Mouse (Mus musculus): Measurements from ENCODE around the gene Slc7a7. TPM values are rescaled to one million over a fixed set of nuclear protein-coding genes. Genes with fewer than 3 reads are reported as not detected.

Gene Slc7a7
- polyA plus RNA-seq, 1 experiment, result 7.0 TPM

DNA sequence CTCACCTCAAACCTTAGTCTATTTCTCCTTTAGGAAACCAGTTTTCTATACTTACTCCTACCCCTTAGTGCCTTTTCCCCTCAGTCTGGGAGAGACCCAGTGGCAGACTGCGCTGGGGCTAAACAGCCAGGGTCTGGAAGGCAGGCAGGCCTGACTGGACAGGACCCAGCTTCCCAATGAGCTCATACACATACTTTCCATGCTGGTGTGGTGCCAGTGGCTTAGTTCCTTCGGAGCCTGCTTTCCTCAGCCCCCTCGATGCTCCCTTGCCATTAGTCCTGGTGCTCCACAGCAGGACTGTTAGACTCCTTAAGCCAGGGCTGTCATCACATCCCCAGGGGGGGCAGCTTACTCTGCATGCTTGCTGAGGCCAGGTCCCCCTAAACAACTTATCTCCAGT, 27.9 kb upstream of the Slc7a7 start:
- peaks cover 27% of the 10 kb centered on the region for H3K4me1 ChIP-seq (ENCODE audit: control insufficient read depth, insufficient read depth, low read length)
- H3K4me3 ChIP-seq (ENCODE audit: insufficient read depth, low read length), result no peak overlapping the region
- no peak for TF ChIP-seq POLR2A (IDR thresholded peaks at IDR 0.05; ENCODE audit: low read depth, low read length)
- TF ChIP-seq CTCF (IDR thresholded peaks at IDR 0.05; ENCODE audit: borderline replicate concordance, insufficient read depth, low read length), result no peak
- peak overlapping the region; percentile 59 for H3K27ac ChIP-seq (ENCODE audit: insufficient read depth, low read length)

- Histone ChIP-seq H3K4me1 (ENCODE audit: control insufficient read depth, insufficient read depth, low read length) (peaks cover 27% of the 10 kb centered on the region), H3K4me3 (ENCODE audit: insufficient read depth, low read length) (no peak overlapping the region), H3K27ac (ENCODE audit: insufficient read depth, low read length) (peak overlapping the region; percentile 91)
- TF ChIP-seq POLR2A (IDR thresholded peaks at IDR 0.05; ENCODE audit: low read depth, low read length) (peak; percentile 23; the same call in 1 of the 2 replicates), CTCF (IDR thresholded peaks at IDR 0.05; ENCODE audit: borderline replicate concordance, insufficient read depth, low read length) (no peak)
These were observed 26.4 kb upstream of the Slc7a7 start for GRCm38 (mm10) chr14:54443712-54444618.

- H3K4me3 ChIP-seq (ENCODE audit: insufficient read depth, low read length), result no peak overlapping the region
- TF ChIP-seq POLR2A (IDR thresholded peaks at IDR 0.05; ENCODE audit: low read depth, low read length) (0 out of 2 replicates have a peak, but pooled peaks have one; percentile 7), CTCF (IDR thresholded peaks at IDR 0.05; ENCODE audit: borderline replicate concordance, insufficient read depth, low read length) (no peak)
- peaks cover 27% of the 10 kb centered on the region for H3K4me1 ChIP-seq (ENCODE audit: control insufficient read depth, insufficient read depth, low read length)
These were observed 25.6 kb upstream of the Slc7a7 start for GRCm38 (mm10) chr14:54443196-54443595.

DNA sequence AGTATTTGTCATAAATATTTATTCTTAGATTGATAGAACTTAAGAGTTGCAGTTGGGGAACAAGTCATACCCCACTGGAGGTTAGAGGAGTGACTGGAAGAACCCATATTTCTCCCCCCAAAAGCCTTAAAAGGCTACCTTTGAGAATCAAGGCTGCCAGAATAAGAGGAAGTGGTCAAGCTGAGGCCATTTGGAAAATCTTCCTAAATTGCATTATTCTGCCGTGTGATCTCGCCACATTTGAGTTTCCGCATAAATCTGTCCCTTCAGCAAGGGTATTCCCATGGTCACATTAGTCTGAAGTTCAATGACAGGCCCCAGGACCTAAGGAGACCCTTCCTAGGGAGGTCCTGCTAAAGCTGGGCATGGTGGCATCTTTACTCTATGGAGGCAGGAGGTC, 25.0 kb upstream of the Slc7a7 start:
- Histone ChIP-seq H3K4me1 (ENCODE audit: control insufficient read depth, insufficient read depth, low read length) (peaks cover 27% of the 10 kb centered on the region), H3K4me3 (ENCODE audit: insufficient read depth, low read length) (no peak overlapping the region), H3K27ac (ENCODE audit: insufficient read depth, low read length) (peak overlapping the region; percentile 91)
- no peak for TF ChIP-seq CTCF (IDR thresholded peaks at IDR 0.05; ENCODE audit: borderline replicate concordance, insufficient read depth, low read length)
- TF ChIP-seq POLR2A (IDR thresholded peaks at IDR 0.05; ENCODE audit: low read depth, low read length), result no peak

More at GRCm38 (mm10) chr14:54443196-54443595, 25.6 kb upstream of the Slc7a7 start:
- H3K27ac ChIP-seq (ENCODE audit: insufficient read depth, low read length), result peak overlapping the region; percentile 91

- no peak overlapping the region for H3K4me3 ChIP-seq (ENCODE audit: insufficient read depth, low read length)
- H3K4me1 ChIP-seq (ENCODE audit: control insufficient read depth, insufficient read depth, low read length), result peaks cover 27% of the 10 kb centered on the region
- peak overlapping the region; percentile 12 for H3K27ac ChIP-seq (ENCODE audit: insufficient read depth, low read length)
- TF ChIP-seq POLR2A (IDR thresholded peaks at IDR 0.05; ENCODE audit: low read depth, low read length), result no peak; the same call in 1 of the 2 replicates
- no peak for TF ChIP-seq CTCF (IDR thresholded peaks at IDR 0.05; ENCODE audit: borderline replicate concordance, insufficient read depth, low read length)
These were observed 23.8 kb upstream of the Slc7a7 start for GRCm38 (mm10) chr14:54441365-54441764.

GRCm38 (mm10) chr14:54440538-54440937, 23.0 kb upstream of the Slc7a7 start:
- TF ChIP-seq POLR2A (IDR thresholded peaks at IDR 0.05; ENCODE audit: low read depth, low read length) (no peak), CTCF (IDR thresholded peaks at IDR 0.05; ENCODE audit: borderline replicate concordance, insufficient read depth, low read length) (no peak)
- peaks cover 28% of the 10 kb centered on the region for H3K4me1 ChIP-seq (ENCODE audit: control insufficient read depth, insufficient read depth, low read length)
- no peak overlapping the region for H3K4me3 ChIP-seq (ENCODE audit: insufficient read depth, low read length)
- H3K27ac ChIP-seq (ENCODE audit: insufficient read depth, low read length), result 0 out of 2 replicates have a peak overlapping the region, but pooled peaks have one; percentile 14

DNA sequence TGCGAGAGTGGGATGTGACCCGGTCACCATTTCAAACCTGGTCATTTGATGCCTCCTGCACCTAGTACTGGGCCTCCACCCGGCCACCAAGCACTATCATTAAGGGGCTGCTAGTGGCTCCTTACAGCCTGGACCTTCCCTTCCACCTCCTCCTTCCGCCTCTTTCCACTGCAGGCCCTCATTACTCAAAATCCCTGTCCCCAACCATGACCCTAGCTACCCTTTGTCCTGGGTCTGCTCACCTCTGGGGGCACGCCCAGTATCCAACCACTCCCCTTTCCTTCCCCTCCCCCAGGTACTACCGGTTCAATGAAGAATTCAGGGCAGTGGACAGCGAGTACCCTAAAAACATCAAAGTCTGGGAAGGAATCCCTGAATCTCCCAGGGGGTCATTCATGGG, 22.0 kb upstream of the Slc7a7 start:
- no peak for TF ChIP-seq CTCF (IDR thresholded peaks at IDR 0.05; ENCODE audit: borderline replicate concordance, insufficient read depth, low read length)
- TF ChIP-seq POLR2A (IDR thresholded peaks at IDR 0.05; ENCODE audit: low read depth, low read length), result no peak
- peaks cover 32% of the 10 kb centered on the region for H3K4me1 ChIP-seq (ENCODE audit: control insufficient read depth, insufficient read depth, low read length)
- no peak overlapping the region for H3K4me3 ChIP-seq (ENCODE audit: insufficient read depth, low read length)
- H3K27ac ChIP-seq (ENCODE audit: insufficient read depth, low read length), result no peak overlapping the region

DNA sequence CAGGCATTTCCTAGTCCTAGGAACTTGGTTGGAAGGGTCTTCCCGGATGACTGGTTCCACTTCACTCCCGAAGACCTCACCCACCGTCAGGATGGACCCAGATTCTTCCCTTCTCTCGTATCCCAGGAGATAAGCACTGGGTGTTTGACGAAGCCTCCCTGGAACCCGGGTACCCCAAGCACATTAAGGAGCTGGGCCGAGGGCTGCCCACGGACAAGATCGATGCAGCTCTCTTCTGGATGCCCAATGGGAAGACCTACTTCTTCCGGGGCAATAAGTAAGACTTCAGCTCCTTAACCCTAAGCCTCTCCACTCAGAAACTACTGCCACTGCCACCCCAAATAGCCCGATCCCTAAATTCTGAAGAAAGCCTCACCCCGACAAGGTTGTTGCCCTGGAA, 21.6 kb upstream of the Slc7a7 start:
- TF ChIP-seq CTCF (IDR thresholded peaks at IDR 0.05; ENCODE audit: borderline replicate concordance, insufficient read depth, low read length) (no peak), POLR2A (IDR thresholded peaks at IDR 0.05; ENCODE audit: low read depth, low read length) (no peak)
- Histone ChIP-seq H3K27ac (ENCODE audit: insufficient read depth, low read length) (no peak overlapping the region), H3K4me1 (ENCODE audit: control insufficient read depth, insufficient read depth, low read length) (peaks cover 33% of the 10 kb centered on the region), H3K4me3 (ENCODE audit: insufficient read depth, low read length) (no peak overlapping the region)

GRCm38 (mm10) chr14:54435194-54435918, 17.8 kb upstream of the Slc7a7 start:
- TF ChIP-seq POLR2A (IDR thresholded peaks at IDR 0.05; ENCODE audit: low read depth, low read length) (peak; percentile 1; the same call in 1 of the 2 replicates), CTCF (IDR thresholded peaks at IDR 0.05; ENCODE audit: borderline replicate concordance, insufficient read depth, low read length) (no peak)
- H3K27ac ChIP-seq (ENCODE audit: insufficient read depth, low read length), result peak overlapping the region; percentile 43
- H3K4me3 ChIP-seq (ENCODE audit: insufficient read depth, low read length), result no peak overlapping the region
- peaks cover 20% of the 10 kb centered on the region for H3K4me1 ChIP-seq (ENCODE audit: control insufficient read depth, insufficient read depth, low read length)
